Mouse (Mus musculus): ENCODE data around the gene Gpr174.
"Not testable (repeated sequence)": the region's sequence is repeated elsewhere in the genome, so short reads cannot be mapped to it uniquely, and the experiment has no call there.

Gene Gpr174

DNA sequence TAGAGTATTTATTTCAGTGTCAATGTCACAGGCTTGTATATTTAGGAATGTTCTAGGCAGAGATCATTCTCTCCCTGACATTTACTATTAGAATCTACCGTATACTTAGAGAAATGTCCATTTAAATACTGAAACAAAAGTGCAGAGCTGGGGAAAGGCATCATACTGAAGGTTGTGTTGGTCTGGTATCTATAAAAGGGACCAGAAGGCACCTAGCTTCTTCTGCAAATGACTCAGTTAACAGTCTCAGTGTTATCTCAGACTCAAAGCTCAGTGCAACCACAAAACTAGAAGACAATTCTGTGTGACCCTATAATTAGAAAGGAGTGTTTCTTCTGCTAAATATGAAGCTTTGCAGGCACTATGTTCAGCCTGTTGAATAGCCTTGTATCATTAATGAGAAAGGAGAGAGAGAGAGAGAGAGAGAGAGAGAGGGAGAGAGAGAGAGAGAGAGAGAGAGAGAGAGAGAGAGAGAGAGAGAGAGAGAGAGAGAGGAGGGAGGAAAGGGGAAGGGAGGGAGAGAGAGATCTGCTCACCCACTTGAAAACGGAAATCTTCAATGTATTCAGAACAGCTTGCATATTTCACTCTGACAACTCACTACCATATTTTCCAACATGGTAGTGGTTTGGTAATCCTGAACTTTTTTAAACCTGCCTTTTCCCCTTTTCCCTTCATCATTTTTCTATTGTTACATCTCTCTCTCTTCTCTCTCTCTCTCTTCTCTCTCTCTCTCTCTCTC lies at the start of gene Gpr174:
Gene Gpr174 (plus strand): TSS at position 393 of the 742 bp plus-strand sequence.
- no peak for DNase-seq (ENCODE audit: low read depth, low spot score)

- DNase-seq (ENCODE audit: low read depth, low spot score), result no peak
Observed at GRCm38 (mm10) chrX:107217577-107218090, 38.0 kb upstream of the Gpr174 start.

- DNase-seq (ENCODE audit: low read depth, low spot score), result no peak
Observed at GRCm38 (mm10) chrX:107224846-107225245, 30.8 kb upstream of the Gpr174 start.

DNA sequence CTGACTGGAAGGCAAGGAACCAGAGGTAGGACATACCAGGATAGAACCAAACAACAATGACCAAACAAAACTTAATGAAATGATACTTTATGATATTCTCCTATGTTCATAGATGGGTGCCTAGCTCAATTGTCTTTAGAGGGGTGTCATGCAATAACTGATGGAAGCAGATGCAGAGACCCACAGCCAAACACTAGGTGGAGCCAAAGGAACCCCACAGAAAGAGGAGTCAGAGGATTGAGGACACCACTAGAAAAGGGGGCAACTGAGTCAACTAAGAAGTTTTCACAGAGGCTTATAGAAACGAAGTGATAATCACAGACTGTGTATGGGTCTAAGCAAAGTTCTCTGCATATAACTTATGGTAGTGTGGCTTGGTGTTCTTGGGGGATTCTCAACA lies 24.5 kb upstream of the Gpr174 start:
- DNase-seq (ENCODE audit: low read depth, low spot score), result no peak

- no peak for DNase-seq (ENCODE audit: low read depth, low spot score)
Observed at GRCm38 (mm10) chrX:107234655-107235054, 21.0 kb upstream of the Gpr174 start.

GRCm38 (mm10) chrX:107236461-107236860 lies 19.2 kb upstream of the Gpr174 start:
- DNase-seq (ENCODE audit: low read depth, low spot score), result no peak

GRCm38 (mm10) chrX:107250390-107250789 lies 5.3 kb upstream of the Gpr174 start:
- DNase-seq (ENCODE audit: low read depth, low spot score), result no peak

- DNase-seq (ENCODE audit: low read depth, low spot score), result no peak
Observed at GRCm38 (mm10) chrX:107264619-107265018, 8.9 kb downstream of the Gpr174 start.

DNA sequence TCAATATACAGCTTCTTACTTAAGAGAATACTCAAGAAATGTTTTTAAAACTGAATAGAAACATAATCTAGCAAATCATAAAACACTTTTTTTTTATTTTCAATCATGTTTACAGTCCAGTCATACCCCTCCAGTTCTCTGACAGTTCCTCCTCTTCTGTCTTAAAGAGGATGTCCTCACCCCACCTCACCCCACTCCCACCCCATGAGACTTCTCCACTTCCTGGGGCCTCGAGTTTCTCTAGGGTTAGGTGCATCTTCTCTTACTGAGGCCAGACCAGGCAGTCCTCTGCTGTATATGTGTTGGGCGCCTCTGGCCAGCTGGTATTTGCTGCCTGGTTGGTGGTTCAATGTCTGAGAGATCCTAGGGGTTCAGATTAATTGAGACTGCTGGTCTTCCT lies 21.9 kb downstream of the Gpr174 start:
- no peak for DNase-seq (ENCODE audit: low read depth, low spot score)

DNA sequence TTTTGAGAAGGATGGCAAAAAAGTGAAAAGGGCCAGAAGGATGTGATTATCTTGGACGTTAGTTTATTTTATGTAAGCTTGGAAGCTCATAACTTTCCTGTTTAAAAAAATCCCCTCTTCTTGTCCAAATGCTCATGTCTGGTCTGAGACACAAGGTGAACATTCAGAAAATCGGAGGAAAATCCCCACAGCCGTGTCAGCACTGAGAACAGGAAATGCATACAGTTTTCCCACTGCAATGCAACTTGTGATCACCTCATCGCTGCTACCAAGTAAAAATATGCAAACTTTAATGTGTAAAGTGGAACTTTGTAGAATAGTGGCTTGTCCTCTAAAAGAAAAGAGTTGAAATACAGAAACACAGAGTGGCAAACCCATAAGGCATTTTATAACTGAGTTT lies 28.5 kb downstream of the Gpr174 start:
- DNase-seq (ENCODE audit: low read depth, low spot score), result no peak

DNA sequence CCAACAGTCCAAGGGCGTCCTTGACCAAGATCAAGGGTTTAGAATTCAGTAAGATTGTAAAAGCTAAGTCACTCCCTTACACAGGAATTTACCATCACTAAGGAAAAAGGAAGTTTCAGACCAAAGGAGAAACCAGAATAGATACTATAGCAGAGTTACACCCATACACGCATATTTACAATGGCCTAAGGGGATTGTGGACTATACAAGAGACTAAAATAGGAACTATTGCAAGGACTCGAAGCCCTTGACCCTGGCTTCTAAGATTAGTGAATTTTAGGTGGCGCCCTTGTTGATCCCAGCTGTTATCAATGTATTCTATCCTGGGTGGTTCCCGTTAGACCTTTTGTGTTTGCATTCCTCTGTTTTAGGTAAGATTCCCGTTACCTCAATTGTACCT lies 42.2 kb downstream of the Gpr174 start:
- DNase-seq (ENCODE audit: low read depth, low spot score), result not testable (repeated sequence)

DNA sequence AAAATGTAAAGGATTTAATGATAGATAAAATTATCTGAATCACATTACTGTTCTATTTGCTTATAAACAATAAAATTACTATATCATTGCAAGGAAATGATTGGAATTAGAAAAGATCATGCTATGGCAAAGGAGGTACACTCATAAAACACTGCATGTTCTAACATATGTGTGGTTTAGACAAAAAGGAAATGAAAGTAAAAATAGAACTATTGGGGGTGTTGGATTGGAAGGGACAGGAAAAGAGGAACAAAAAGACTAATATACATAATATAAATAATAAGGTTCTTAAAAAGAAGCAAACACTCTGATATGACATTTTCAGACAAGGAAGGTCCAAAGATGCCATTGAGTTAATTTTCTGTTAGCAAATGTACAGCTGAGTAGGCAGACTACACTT lies 43.1 kb downstream of the Gpr174 start:
- DNase-seq (ENCODE audit: low read depth, low spot score), result no peak

- DNase-seq (ENCODE audit: low read depth, low spot score), result no peak
Observed at GRCm38 (mm10) chrX:107306492-107306891, 50.8 kb downstream of the Gpr174 start.

GRCm38 (mm10) chrX:107312533-107312932 lies 56.9 kb downstream of the Gpr174 start:
- DNase-seq (ENCODE audit: low read depth, low spot score), result no peak

DNA sequence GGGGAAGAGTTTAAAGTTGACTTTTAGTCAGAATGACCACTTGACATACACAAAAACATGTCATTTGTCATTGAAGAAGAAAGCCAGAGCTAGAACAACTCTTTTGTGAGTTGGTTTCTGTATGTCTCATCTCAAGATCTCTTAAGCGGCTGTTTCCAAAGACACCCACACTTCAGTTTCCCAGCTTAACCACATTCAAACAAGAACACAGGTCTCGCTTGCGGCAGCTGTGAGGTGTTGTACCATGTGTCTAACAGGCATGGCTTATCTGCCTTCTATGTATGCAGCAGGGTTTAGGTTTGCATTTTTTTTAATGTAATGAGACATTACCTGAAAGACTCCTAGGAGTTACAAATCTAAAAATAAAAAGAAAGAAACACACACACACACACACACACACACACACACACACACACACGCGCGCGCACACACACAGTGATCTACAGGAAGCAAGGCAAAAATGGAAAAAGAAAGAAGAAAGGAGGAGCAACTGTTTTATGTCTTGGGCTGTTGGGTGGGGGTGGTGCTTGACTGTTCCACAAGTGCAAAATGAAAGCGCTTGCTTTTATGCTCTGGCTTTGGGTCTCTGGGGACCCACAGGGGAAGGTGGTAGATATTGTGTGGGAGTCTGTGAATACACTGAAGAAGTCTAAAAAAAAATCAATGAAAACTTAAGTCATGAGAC lies 70.2 kb downstream of the Gpr174 start:
- no peak for DNase-seq (ENCODE audit: low read depth, low spot score)

DNA sequence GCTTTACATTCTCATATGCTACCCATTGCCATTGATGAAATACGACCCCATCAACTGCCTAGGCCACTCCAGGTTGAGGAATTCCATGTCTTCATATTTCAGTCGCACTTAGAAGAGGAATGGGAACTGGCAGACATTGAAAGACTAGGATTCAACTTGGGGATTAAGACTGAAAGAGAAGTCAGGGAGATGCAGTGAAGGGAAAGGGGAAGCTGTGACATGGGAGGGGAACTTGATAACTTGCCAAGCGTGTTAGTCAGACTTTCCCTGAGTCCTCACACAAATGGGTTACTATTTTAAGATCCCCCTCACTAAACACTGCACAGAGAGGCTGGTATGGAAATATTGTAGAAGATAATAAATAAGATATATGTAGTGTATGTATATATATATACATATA lies 74.2 kb downstream of the Gpr174 start:
- DNase-seq (ENCODE audit: low read depth, low spot score), result no peak

GRCm38 (mm10) chrX:107336609-107337008 lies 80.9 kb downstream of the Gpr174 start:
- DNase-seq (ENCODE audit: low read depth, low spot score), result no peak

DNA sequence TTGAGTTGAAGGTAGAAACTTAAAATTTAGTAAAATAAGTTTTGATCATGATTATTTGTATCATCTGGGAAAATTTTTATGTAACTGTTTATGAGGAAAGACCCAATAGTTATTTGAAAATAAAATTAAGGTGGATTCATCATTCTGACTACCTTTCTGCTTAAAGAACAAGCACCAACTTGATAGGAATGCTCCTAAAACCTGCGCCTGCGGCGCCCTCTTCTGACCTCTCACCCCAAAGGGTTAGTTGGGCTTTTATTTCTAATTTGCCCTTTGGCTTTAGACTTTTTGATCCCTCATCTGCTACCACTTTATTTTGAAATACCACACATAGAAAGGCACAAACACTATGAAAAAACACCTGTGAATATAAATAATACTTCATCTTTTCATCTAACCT lies 86.3 kb downstream of the Gpr174 start:
- DNase-seq (ENCODE audit: low read depth, low spot score), result no peak

Measured in retina, adult 2 months (tissue).